Mouse (Mus musculus) splenic B cell, adult 2 months (primary cell): Measurements from ENCODE around the gene Snx29.
"Not testable (repeated sequence)": the region's sequence is repeated elsewhere in the genome, so short reads cannot be mapped to it uniquely, and the experiment has no call there.

Source experiments
- DNase-seq: peaks from one replicate; pipeline ENCODE4 v3.0.0-alpha.2; 2011; ENCODE audit warnings: low read depth, low spot score
- H3K27me3 ChIP-seq: 2 replicates; pipeline ENCODE4 v1.6.1; 2012; ENCODE audit warnings: mild to moderate bottlenecking, low read length, moderate library complexity, mixed read lengths; ENCODE audit not compliant: control insufficient read depth, poor library complexity, insufficient read depth, severe bottlenecking
- H3K36me3 ChIP-seq: 2 replicates; pipeline ENCODE4 v1.6.1; 2012; ENCODE audit warnings: mild to moderate bottlenecking, low read length, moderate library complexity, mixed read lengths; ENCODE audit not compliant: control insufficient read depth, poor library complexity, insufficient read depth, severe bottlenecking

The Snx29 gene

GRCm38 (mm10) chr16:11323324-11324051, 780 bp downstream of the Snx29 start:
- Histone ChIP-seq H3K36me3 (no peaks in the 10 kb centered on the region), H3K27me3 (no peaks in the 10 kb centered on the region)
- DNase-seq = peak; percentile 20

- Histone ChIP-seq H3K27me3 (no peaks in the 10 kb centered on the region), H3K36me3 (no peaks in the 10 kb centered on the region)
- DNase-seq = no peak
Observed at GRCm38 (mm10) chr16:11330081-11330800, 7.5 kb downstream of the Snx29 start.

GRCm38 (mm10) chr16:11331030-11331429, 8.3 kb downstream of the Snx29 start:
- Histone ChIP-seq H3K36me3 (no peaks in the 10 kb centered on the region), H3K27me3 (no peaks in the 10 kb centered on the region)
- no peak for DNase-seq

- Histone ChIP-seq H3K27me3 (no peaks in the 10 kb centered on the region), H3K36me3 (no peaks in the 10 kb centered on the region)
- peak; percentile 47 for DNase-seq
Observed at GRCm38 (mm10) chr16:11343292-11343815, 20.6 kb downstream of the Snx29 start.

DNA sequence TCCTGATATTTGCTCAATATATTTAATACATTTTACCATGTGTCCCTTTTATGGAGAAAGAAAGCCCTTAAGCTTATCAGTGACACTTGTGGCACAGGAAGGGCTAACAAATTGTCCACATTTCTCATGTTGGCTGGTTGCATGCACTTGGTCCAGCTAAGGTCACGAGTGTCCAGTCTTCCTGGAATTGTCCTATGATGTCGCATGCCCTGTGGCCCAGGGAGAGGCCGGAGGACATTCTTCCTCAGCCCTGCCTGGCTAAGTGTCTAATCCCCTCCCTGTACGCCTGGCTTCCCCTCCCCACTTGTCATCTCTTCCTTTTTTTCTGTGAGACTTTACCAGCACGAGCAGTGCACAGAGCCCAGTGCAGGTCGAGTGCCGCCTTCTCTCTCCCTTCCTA, 29.2 kb downstream of the Snx29 start:
- H3K27me3 ChIP-seq = no peaks in the 10 kb centered on the region

DNA sequence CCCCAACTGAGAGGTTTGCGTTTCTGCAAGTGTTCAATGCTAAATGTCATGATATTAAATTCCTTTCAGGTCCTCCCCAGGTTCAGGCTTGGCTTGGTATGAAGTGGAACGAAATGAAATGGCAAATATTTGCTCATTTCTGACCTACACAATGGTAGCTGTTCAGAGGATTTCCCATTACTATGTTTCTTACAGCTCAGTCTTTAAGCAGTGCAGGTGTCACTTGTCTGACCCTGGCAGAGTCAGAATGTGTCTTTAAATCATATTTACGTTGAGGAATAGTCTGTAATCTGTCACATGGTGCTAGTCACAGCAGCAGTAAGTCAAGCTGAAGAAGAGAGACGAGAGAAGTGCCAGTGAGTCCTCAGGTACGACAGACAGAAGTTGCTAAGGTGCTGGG, 36.5 kb downstream of the Snx29 start:
- DNase-seq = no peak
- no peaks in the 10 kb centered on the region for H3K27me3 ChIP-seq
- no peaks in the 10 kb centered on the region for H3K36me3 ChIP-seq

More for the DNA sequence above, 29.2 kb downstream of the Snx29 start:
- H3K36me3 ChIP-seq = peaks cover 2% of the 10 kb centered on the region; the same call in 1 of the 2 replicates
- DNase-seq = no peak

GRCm38 (mm10) chr16:11359919-11360318, 37.2 kb downstream of the Snx29 start:
- Histone ChIP-seq H3K27me3 (no peaks in the 10 kb centered on the region), H3K36me3 (no peaks in the 10 kb centered on the region)
- no peak for DNase-seq

DNA sequence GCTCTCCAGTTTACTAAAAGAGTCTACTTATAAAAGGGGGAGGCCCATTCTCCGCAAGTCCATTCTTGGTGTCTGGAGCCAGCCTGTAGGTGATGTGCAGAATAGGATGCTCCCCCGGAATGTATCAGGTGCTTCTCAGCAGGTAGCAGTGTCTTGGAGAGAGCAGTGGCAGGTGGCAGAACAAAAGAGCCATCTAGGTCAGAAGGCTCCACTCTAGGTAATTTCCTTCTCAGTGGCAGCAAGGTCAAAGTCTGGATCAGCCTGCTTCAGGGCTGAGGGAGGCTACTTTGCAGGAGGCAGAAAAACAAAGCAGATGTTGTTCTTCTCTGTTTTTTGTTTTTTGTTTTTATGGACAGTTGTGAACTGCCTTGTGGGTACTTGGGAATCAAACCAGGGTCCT, 37.9 kb downstream of the Snx29 start:
- H3K36me3 ChIP-seq, H3K27me3 ChIP-seq, DNase-seq: not testable (repeated sequence)

GRCm38 (mm10) chr16:11365626-11366025, 42.9 kb downstream of the Snx29 start:
- no peak for DNase-seq
- Histone ChIP-seq H3K27me3 (no peaks in the 10 kb centered on the region), H3K36me3 (no peaks in the 10 kb centered on the region)

DNA sequence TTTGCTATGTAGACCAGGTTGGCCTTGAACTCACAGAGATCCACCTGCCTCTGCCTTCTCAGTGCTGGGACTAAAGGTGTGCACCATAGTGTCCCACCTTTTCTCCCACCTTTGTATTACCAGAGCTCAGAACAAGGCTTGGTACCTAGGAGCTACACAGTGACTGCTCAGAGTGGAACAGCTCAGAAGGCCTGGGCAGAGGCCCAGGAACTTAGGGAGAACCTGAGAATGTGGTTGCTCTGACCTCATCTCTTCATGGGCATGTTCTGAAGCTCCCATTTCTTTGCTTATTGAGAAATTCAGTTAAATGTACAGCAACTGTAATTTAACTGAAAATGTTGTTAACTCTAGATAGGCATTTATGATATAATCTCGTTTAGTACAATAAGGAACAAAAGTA, 44.1 kb downstream of the Snx29 start:
- no peak for DNase-seq
- Histone ChIP-seq H3K27me3 (no peaks in the 10 kb centered on the region), H3K36me3 (no peaks in the 10 kb centered on the region)

DNA sequence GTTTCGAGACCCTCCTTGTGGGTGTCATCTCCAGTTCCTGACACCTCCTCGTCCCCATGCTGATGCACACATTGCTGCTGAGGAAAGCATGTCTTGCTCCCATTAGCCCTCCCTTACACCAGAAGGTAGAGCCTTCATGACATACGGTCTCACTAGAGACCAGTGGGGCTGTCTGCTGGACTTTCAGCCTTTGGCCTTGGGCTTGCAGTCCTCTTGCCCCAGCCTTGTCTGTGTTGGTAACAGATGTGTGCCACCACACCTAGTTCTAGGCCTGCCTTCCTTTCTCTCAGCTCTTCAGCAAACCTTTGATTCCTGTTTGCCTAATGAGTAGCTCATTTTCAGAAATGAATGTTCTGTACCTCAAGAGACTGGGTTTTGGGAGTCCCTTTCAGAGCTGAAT, 45.7 kb downstream of the Snx29 start:
- H3K36me3 ChIP-seq = no peaks in the 10 kb centered on the region
- no peaks in the 10 kb centered on the region for H3K27me3 ChIP-seq
- DNase-seq = no peak

GRCm38 (mm10) chr16:11369162-11369561, 46.5 kb downstream of the Snx29 start:
- Histone ChIP-seq H3K27me3 (no peaks in the 10 kb centered on the region), H3K36me3 (no peaks in the 10 kb centered on the region)
- no peak for DNase-seq

- Histone ChIP-seq H3K27me3 (no peaks in the 10 kb centered on the region), H3K36me3 (no peaks in the 10 kb centered on the region)
- no peak for DNase-seq
Observed at GRCm38 (mm10) chr16:11369642-11370041, 46.9 kb downstream of the Snx29 start.

DNA sequence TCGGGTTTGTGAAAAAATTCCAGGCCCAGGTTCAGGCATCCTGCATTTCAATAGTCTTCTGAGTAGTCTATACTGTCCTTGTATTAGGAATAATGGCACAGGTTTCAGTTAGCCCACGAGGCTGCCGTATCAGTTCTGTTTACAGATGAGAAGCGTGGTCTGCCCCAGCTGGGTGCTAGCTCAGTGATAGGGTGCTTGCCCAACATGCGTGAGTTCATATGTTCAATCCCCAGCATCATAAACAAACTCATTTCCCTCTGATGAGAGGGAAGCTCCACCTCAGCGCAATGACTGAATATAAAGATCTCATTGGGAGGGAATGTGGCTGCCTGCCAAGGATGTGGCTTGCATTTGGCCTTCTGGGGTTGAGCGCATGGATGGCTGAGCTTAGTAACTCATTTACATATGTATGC, 47.4 kb downstream of the Snx29 start:
- Histone ChIP-seq H3K27me3 (no peaks in the 10 kb centered on the region), H3K36me3 (no peaks in the 10 kb centered on the region)
- DNase-seq = peak; percentile 26

- DNase-seq = no peak
- no peaks in the 10 kb centered on the region for H3K36me3 ChIP-seq
- no peaks in the 10 kb centered on the region for H3K27me3 ChIP-seq
Observed at GRCm38 (mm10) chr16:11379264-11379663, 56.6 kb downstream of the Snx29 start.
